Mouse (Mus musculus) liver, postnatal 0 days (tissue): ENCODE results near the gene Msx3. TPM values are rescaled to one million over a fixed set of nuclear protein-coding genes. Genes with fewer than 3 reads are reported as not detected.

Experiments
- ATAC-seq: fragments of 200-750 bp; cut with Nextera tagmentation; 2 replicates; pipeline ENCODE4 v1.8.0; 2017; ENCODE audit warnings: mild to moderate bottlenecking, moderate library complexity
- DNase-seq: peaks from one replicate; pipeline ENCODE4 v3.0.0-alpha.2; 2016
- H3K27ac ChIP-seq: fragments of 300-500 bp; sonication (generic); 2 replicates; pipeline ENCODE4 v1.5.1; 2014; ENCODE audit warnings: antibody characterized with exemption, moderate library complexity, mild to moderate bottlenecking, low read depth
- H3K27me3 ChIP-seq: fragments of 300-500 bp; sonication (generic); 2 replicates; pipeline ENCODE4 v1.6.1; 2014; ENCODE audit warnings: low read length, control low read depth, mixed read lengths; ENCODE audit not compliant: insufficient read depth
- H3K36me3 ChIP-seq: fragments of 300-500 bp; sonication (generic); replicated peaks from 2 replicates; pipeline ENCODE4 v1.6.1; 2014; ENCODE audit warnings: mild to moderate bottlenecking, control low read depth, low read length, moderate library complexity, mixed read lengths; ENCODE audit not compliant: insufficient read depth
- H3K4me1 ChIP-seq: fragments of 300-500 bp; sonication (generic); 2 replicates; pipeline ENCODE4 v1.6.1; 2014; ENCODE audit warnings: antibody characterized with exemption, mild to moderate bottlenecking, control low read depth; ENCODE audit not compliant: insufficient read depth
- H3K4me2 ChIP-seq: fragments of 300-500 bp; sonication (generic); 2 replicates; pipeline ENCODE4 v1.6.1; 2014; ENCODE audit warnings: low read depth, mild to moderate bottlenecking, low read length, moderate library complexity, mixed read lengths
- H3K4me3 ChIP-seq: fragments of 300-500 bp; sonication (generic); 2 replicates; pipeline ENCODE4 v1.5.1; 2014; ENCODE audit warnings: low read depth, low read length
- H3K9ac ChIP-seq: fragments of 300-500 bp; sonication (generic); replicated peaks from 2 replicates; pipeline ENCODE4 v1.6.1; 2014; ENCODE audit warnings: mild to moderate bottlenecking, moderate library complexity
- H3K9me3 ChIP-seq: fragments of 300-500 bp; sonication (generic); 2 replicates; pipeline ENCODE4 v1.6.1; 2016; ENCODE audit warnings: mild to moderate bottlenecking, control low read depth, low read length, mixed read lengths
- CTCF ChIP-seq: sonication (generic); IDR thresholded peaks from 2 replicates; pipeline ENCODE4 v1.5.1; 2016; ENCODE audit warnings: antibody characterized with exemption, low read depth
- EP300 ChIP-seq: IDR thresholded peaks from 2 replicates; pipeline ENCODE4 v1.6.1; 2016; ENCODE audit warnings: antibody characterized with exemption, low read depth, mild to moderate bottlenecking
- WGBS: fragments of 180-500 bp; shearing (Covaris S2); extraction: QIAGEN DNeasy Blood & Tissue Kit; methylation state at CpG from one replicate; pipeline ENCODE4 v1.1.7; 2014; ENCODE audit not compliant: insufficient replicate concordance; 5-methylcytosine and 5-hydroxymethylcytosine counted together
- polyA plus RNA-seq: library from polyadenylated mRNA; unstranded; fragments of >200 nt; fragmentation: Nextera tagmentation; extraction: Ambion mirVana; gene quantifications from 2 replicates; pipeline ENCODE4 v1.2.1, GENCODE M21; 2015

Msx3 gene
- polyA plus RNA-seq = not detected in 2 replicates

GRCm38 (mm10) chr7:140048361-140049114 is at the start of gene Msx3:
TSS of gene Msx3 (minus strand) at chr7:140049089.
- ATAC-seq (no peak), DNase-seq (no peak)
- Histone ChIP-seq H3K9ac (no peak within 1 kb of the TSS), H3K4me2 (peak within 1 kb of the TSS; percentile 68), H3K4me3 (peak within 1 kb of the TSS; percentile 42), H3K9me3 (no peaks in the 10 kb centered on the region), H3K36me3 (no peaks in the 10 kb centered on the region), H3K4me1 (peaks cover 10% of the 10 kb centered on the region), H3K27me3 (peaks cover 76% of the 10 kb centered on the region), H3K27ac (no peak within 1 kb of the TSS)
- 2% methylated on average over 56 of the region's 56 CpGs for WGBS
- TF ChIP-seq EP300 (no peak), CTCF (no peak)

GRCm38 (mm10) chr7:140098466-140098865 is 49.6 kb upstream of the Msx3 start:
- TF ChIP-seq CTCF = no peak
- no peak for TF ChIP-seq EP300
- H3K9ac ChIP-seq = no peak overlapping the region; the same call in 1 of the 2 replicates
- peaks cover 5% of the 10 kb centered on the region; the same call in 1 of the 2 replicates for H3K36me3 ChIP-seq
- no peak overlapping the region for H3K4me3 ChIP-seq
- H3K27ac ChIP-seq = no peak overlapping the region
- H3K4me2 ChIP-seq = no peak overlapping the region
- no peak for ATAC-seq
- no peak for DNase-seq
- H3K9me3 ChIP-seq = no peaks in the 10 kb centered on the region
- no peaks in the 10 kb centered on the region for H3K27me3 ChIP-seq
- 42% methylated on average over 1 of the region's 1 CpGs for WGBS
- H3K4me1 ChIP-seq = peaks cover 19% of the 10 kb centered on the region

- ATAC-seq (no peak), DNase-seq (no peak)
- Histone ChIP-seq H3K4me2 (no peak overlapping the region), H3K27me3 (no peaks in the 10 kb centered on the region), H3K4me3 (no peak overlapping the region), H3K9me3 (no peaks in the 10 kb centered on the region), H3K36me3 (peaks cover 5% of the 10 kb centered on the region; the same call in 1 of the 2 replicates), H3K4me1 (peaks cover 8% of the 10 kb centered on the region), H3K27ac (no peak overlapping the region), H3K9ac (no peak overlapping the region)
- TF ChIP-seq EP300 (no peak), CTCF (no peak)
Measured at GRCm38 (mm10) chr7:140096055-140096454, 47.2 kb upstream of the Msx3 start.

- Histone ChIP-seq H3K4me1 (peaks cover 7% of the 10 kb centered on the region), H3K9ac (no peak overlapping the region), H3K27me3 (no peaks in the 10 kb centered on the region), H3K4me2 (no peak overlapping the region), H3K9me3 (no peaks in the 10 kb centered on the region), H3K36me3 (peaks cover 5% of the 10 kb centered on the region; the same call in 1 of the 2 replicates), H3K4me3 (no peak overlapping the region), H3K27ac (no peak overlapping the region)
- DNase-seq (no peak), ATAC-seq (0 out of 2 replicates have a peak, but pooled peaks have one; percentile 12)
- 57% methylated on average over 1 of the region's 1 CpGs for WGBS
- no peak for TF ChIP-seq CTCF
Measured at GRCm38 (mm10) chr7:140095556-140095955, 46.7 kb upstream of the Msx3 start.

- H3K4me1 ChIP-seq = peaks cover 7% of the 10 kb centered on the region
- peaks cover 5% of the 10 kb centered on the region; the same call in 1 of the 2 replicates for H3K36me3 ChIP-seq
- no peaks in the 10 kb centered on the region for H3K27me3 ChIP-seq
- H3K9me3 ChIP-seq = no peaks in the 10 kb centered on the region
- H3K4me2 ChIP-seq = no peak overlapping the region
- H3K27ac ChIP-seq = no peak overlapping the region
- H3K4me3 ChIP-seq = no peak overlapping the region
- DNase-seq = no peak
- WGBS = 50% methylated on average over 5 of the region's 5 CpGs
- no peak overlapping the region; the same call in 1 of the 2 replicates for H3K9ac ChIP-seq
- TF ChIP-seq CTCF = no peak
- no peak for TF ChIP-seq EP300
- peak; percentile 40; the same call in 1 of the 2 replicates for ATAC-seq
Measured at GRCm38 (mm10) chr7:140094954-140095353, 46.1 kb upstream of the Msx3 start.

- H3K4me1 ChIP-seq = peaks cover 7% of the 10 kb centered on the region
- H3K27me3 ChIP-seq = no peaks in the 10 kb centered on the region
- H3K27ac ChIP-seq = no peak within 1 kb of the TSS
- TF ChIP-seq EP300 = no peak
- no peak for TF ChIP-seq CTCF
- no peak within 1 kb of the TSS for H3K4me3 ChIP-seq
- H3K4me2 ChIP-seq = no peak within 1 kb of the TSS
- 0 out of 2 replicates have a peak, but pooled peaks cover 2% of the 10 kb centered on the region for H3K36me3 ChIP-seq
- 63% methylated on average over 5 of the region's 5 CpGs for WGBS
- no peak for DNase-seq
- no peaks in the 10 kb centered on the region for H3K9me3 ChIP-seq
- no peak within 1 kb of the TSS for H3K9ac ChIP-seq
- no peak for ATAC-seq
Measured at GRCm38 (mm10) chr7:140092924-140093528, 44.1 kb upstream of the Msx3 start, which contains the start of gene Prap1. TSS of gene Prap1 (plus strand) at chr7:140093395.
